Mouse (Mus musculus): ENCODE measurements around the gene Cdc42ep4. TPM values are rescaled to one million over a fixed set of nuclear protein-coding genes. Genes with fewer than 3 reads are reported as not detected.

Gene Cdc42ep4
- polyA plus RNA-seq, 1 experiment from 2014 or later = 37.6 TPM

DNA sequence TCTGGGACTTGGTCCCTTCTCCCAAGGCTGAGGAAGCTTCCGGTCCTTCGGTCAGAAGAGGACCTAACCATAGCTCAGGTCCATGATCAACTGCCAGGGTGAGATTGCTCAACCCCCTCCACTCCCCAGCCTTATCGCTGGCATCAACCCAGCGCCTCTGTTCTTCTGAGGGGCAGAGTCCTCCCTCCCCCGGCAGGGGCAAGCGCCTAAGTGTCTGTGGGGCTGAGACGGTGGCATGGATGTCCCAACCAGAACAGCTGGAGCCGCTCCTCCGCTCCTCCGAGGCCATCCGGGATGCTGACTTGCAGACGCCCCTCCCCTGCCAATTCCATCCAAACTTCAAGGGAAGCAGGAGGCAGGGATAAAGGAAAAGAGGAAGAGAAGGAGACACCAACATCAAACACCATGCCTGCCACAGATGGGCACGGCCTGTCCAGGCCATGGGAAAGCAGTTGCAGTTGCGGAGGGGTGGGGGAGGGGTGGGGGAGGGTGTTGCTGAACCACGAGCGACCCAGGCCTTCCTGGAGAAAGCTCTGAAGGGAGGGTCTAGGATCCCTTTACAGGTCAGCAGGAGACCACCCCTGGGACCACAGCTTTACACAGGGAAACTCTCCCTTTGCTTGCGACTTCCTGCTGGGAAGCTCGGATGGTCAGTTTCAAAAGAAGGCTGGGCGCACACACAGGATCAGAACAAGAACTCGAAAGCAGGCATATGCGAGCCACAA, 2.7 kb downstream of the Cdc42ep4 start:
- in situ Hi-C loops (cut with MboI; ENCODE audit: low pct_unique_long_range_greater_than_20kb) = no loop called here
- DNase-seq (ENCODE audit: low read depth, low spot score) (no peak), ATAC-seq (no peak)
- ChIA-PET POLR2A (interaction anchor here (0.6 to 2.3 kb wide), 2 partner anchors 9 to 40 kb away, joined by 4 to 9 read pairs; partner anchors contain the start of gene Cpsf4l), CTCF (interaction anchor here (1.1 to 3.1 kb wide), 2 partner anchors 17 to 62 kb away, joined by 3 to 14 read pairs; no protein-coding TSS in a partner anchor)
- no peaks in the 10 kb centered on the region for H3K27me3 ChIP-seq
- no peak for TF ChIP-seq CTCF (IDR thresholded peaks at IDR 0.05)

GRCm38 (mm10) chr11:113747725-113748380, 3.8 kb downstream of the Cdc42ep4 start:
- CTCF ChIA-PET = interaction anchor here (2.4 to 3.1 kb wide), 2 partner anchors 63 kb away, joined by 12 to 14 read pairs; no protein-coding TSS in a partner anchor
- TF ChIP-seq CTCF (IDR thresholded peaks at IDR 0.05) = no peak

DNA sequence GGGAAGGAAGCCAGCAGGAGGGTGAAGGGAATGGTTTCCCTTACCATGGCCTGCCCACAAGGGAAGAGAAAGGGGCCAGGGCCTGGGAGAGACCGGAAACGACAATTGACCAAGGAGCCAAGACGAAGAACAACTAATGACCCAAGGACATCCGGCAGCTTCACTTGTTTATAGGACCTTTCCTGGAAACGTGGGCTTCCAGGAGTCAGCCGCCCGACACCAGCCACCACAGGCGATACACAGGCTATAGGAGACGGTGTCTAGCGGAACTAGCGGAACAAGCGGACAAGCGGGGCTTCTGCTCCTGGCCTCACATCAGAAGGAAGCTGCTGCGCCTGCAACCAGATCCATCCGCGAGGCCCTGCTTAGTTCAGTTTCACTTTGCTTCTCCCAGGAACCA, 4.6 kb downstream of the Cdc42ep4 start:
- ChIA-PET CTCF (interaction anchor here (2.4 kb wide), 1 partner anchor 64 kb away, joined by 12 read pairs; no protein-coding TSS in a partner anchor), POLR2A (no interaction called here)
- no peaks in the 10 kb centered on the region for H3K27me3 ChIP-seq
- no peak for TF ChIP-seq CTCF (IDR thresholded peaks at IDR 0.05)
- no peak for ATAC-seq
- in situ Hi-C loops (cut with MboI; ENCODE audit: low pct_unique_long_range_greater_than_20kb) = no loop called here
- no peak for DNase-seq (ENCODE audit: low read depth, low spot score)

More at GRCm38 (mm10) chr11:113747725-113748380, 3.8 kb downstream of the Cdc42ep4 start:
- H3K27me3 ChIP-seq = no peaks in the 10 kb centered on the region
- DNase-seq (ENCODE audit: low read depth, low spot score) (no peak), ATAC-seq (no peak)
- POLR2A ChIA-PET = no interaction called here
- in situ Hi-C loops (cut with MboI; ENCODE audit: low pct_unique_long_range_greater_than_20kb) = no loop called here

- no peak for TF ChIP-seq CTCF (IDR thresholded peaks at IDR 0.05)
- no peak for DNase-seq (ENCODE audit: low read depth, low spot score)
- in situ Hi-C loops (cut with MboI; ENCODE audit: low pct_unique_long_range_greater_than_20kb) = no loop called here
These were observed 5.7 kb downstream of the Cdc42ep4 start for GRCm38 (mm10) chr11:113745961-113746360.

GRCm38 (mm10) chr11:113742998-113743397, 8.7 kb downstream of the Cdc42ep4 start:
- ATAC-seq = no peak
- in situ Hi-C loops (cut with MboI; ENCODE audit: low pct_unique_long_range_greater_than_20kb) = no loop called here

More at GRCm38 (mm10) chr11:113745961-113746360, 5.7 kb downstream of the Cdc42ep4 start:
- no peak for ATAC-seq
- H3K27me3 ChIP-seq = no peaks in the 10 kb centered on the region
- ChIA-PET POLR2A (no interaction called here), CTCF (interaction anchor here (2.4 kb wide), 1 partner anchor 65 kb away, joined by 12 read pairs; no protein-coding TSS in a partner anchor)

DNA sequence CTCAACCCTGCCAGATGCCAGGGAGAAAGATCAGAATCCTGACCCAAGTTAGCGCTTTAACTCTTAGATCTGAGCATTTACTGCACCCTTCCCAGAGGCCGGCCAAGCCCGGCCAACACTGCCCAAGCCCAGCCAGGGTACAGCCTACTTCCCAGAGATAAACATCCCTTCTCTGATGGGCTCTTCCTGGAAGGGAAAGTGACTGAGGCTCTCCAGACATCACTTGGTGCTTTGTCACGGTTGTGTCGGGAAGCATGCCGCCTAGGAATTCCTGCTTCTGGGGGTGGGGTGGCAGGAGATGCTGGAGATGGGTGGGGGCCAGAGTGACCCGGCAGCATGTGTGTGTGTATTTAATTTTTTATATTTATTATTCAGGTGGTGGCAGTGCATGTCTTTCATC, 11.6 kb downstream of the Cdc42ep4 start:
- ATAC-seq (peak; percentile 29), DNase-seq (ENCODE audit: low read depth, low spot score) (no peak)
- ChIA-PET POLR2A (no interaction called here), CTCF (no interaction called here)
- TF ChIP-seq CTCF (IDR thresholded peaks at IDR 0.05) = no peak
- in situ Hi-C loops (cut with MboI; ENCODE audit: low pct_unique_long_range_greater_than_20kb) = no loop called here
- no peaks in the 10 kb centered on the region for H3K27me3 ChIP-seq

More at GRCm38 (mm10) chr11:113742998-113743397, 8.7 kb downstream of the Cdc42ep4 start:
- TF ChIP-seq CTCF (IDR thresholded peaks at IDR 0.05) = no peak
- CTCF ChIA-PET = interaction anchor here (0.9 kb wide), 1 partner anchor 9 kb away, joined by 4 read pairs; the partner anchor contains the start of gene Cdc42ep4
- H3K27me3 ChIP-seq = no peaks in the 10 kb centered on the region
- no peak for DNase-seq (ENCODE audit: low read depth, low spot score)
- POLR2A ChIA-PET = no interaction called here

DNA sequence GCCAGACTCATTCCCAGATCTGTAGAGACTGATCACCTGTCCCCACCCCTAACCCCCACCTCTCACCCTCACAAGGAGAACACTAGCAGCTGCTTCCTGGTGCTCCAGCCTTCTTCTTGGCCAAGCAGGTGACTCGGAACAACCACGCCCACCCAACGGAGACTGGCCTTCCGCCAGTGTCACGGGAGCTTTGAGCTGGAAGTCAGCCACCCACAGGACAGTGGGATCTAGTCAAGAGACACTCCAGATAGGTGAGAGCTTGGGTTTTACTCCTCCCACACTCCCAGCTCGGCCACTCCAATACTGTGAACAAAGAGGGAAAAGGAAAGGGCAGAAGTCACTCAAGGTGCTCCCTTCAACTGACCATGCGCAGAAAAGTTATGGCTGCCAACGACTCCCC, 12.5 kb downstream of the Cdc42ep4 start:
- in situ Hi-C loops (cut with MboI; ENCODE audit: low pct_unique_long_range_greater_than_20kb) = no loop called here
- no peak for ATAC-seq
- POLR2A ChIA-PET = no interaction called here

DNA sequence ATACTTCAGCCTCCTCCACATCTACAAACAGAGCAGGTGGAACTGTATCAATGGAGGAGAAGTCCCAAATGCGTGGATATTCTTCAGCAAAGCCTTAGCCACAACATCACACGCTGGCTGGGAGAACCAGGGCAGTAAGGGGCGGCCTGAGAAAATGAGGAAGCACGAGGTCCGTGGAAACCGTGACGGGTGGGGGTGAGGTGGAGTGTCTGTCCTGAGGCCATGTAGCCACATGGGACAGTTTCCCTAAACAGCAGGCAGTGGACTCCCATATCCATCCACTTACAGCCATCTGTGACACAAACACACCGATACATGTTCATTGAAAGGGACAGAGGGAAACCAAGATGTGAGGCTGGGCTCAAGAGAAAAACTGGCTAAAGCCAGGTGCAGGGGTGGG, 13.8 kb downstream of the Cdc42ep4 start:
- in situ Hi-C loops (cut with MboI; ENCODE audit: low pct_unique_long_range_greater_than_20kb) = no loop called here

More for the DNA sequence above, 12.5 kb downstream of the Cdc42ep4 start:
- DNase-seq (ENCODE audit: low read depth, low spot score) = no peak
- CTCF ChIA-PET = interaction anchor here (0.6 to 1.0 kb wide), 2 partner anchors 25 to 72 kb away, joined by 3 read pairs; no protein-coding TSS in a partner anchor
- no peaks in the 10 kb centered on the region for H3K27me3 ChIP-seq
- TF ChIP-seq CTCF (IDR thresholded peaks at IDR 0.05) = no peak

DNA sequence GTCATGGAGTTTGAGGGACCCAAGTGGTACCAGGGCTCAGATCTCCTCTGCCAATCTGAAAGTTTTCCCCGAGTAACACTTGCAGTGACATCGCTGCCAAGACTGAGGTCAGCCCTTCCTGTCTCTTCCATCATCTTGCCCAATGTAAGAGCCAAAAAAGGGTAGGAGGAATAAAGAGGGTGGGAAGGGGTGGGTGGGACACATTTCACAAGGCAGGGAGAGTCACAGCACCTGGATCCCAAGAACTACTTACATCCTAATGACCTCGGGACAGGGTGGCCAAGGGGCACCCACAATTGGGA, 14.2 kb downstream of the Cdc42ep4 start:
- no peak for TF ChIP-seq CTCF (IDR thresholded peaks at IDR 0.05)
- ChIA-PET POLR2A (no interaction called here), CTCF (no interaction called here)
- DNase-seq (ENCODE audit: low read depth, low spot score) (no peak), ATAC-seq (no peak)
- no peaks in the 10 kb centered on the region for H3K27me3 ChIP-seq
- in situ Hi-C loops (cut with MboI; ENCODE audit: low pct_unique_long_range_greater_than_20kb) = no loop called here

More for the DNA sequence above, 13.8 kb downstream of the Cdc42ep4 start:
- H3K27me3 ChIP-seq = no peaks in the 10 kb centered on the region
- CTCF ChIA-PET = interaction anchor here (1.0 kb wide), 1 partner anchor 24 kb away, joined by 3 read pairs; no protein-coding TSS in a partner anchor
- no peak for TF ChIP-seq CTCF (IDR thresholded peaks at IDR 0.05)
- no peak for DNase-seq (ENCODE audit: low read depth, low spot score)
- POLR2A ChIA-PET = no interaction called here
- ATAC-seq = no peak

DNA sequence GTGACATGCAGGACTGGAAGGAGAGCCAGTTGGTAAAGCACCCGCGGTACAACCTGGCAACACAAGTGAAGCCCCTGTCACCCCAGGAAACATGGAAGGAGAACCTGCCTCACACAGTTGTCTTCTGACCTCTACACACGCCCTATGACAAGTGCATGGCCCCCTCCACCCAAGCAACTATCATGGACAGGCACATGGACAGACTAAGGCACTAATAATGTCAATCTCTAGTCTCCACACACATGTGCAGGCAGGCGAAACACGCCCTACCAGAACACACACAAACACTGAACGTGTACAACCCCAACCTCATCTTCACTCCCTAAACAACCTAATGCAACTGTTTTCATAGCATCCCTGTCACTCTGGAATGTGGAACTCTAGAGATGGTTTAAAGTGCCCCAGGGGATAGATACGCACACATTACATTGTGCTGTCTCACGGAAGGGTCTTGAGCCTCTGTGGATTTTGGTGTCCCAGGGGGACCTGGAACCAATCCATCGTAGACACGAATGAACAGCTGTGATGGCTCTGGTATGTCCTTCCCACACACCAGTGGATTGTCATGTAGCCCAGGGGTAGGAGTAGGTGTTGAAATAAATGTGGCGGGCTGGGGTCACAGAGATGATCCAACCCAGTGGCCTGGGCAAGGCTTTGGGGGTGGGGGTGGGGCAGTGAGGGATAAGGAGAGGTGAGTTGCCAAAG, 14.7 kb downstream of the Cdc42ep4 start:
- no peaks in the 10 kb centered on the region for H3K27me3 ChIP-seq
- in situ Hi-C loops (cut with MboI; ENCODE audit: low pct_unique_long_range_greater_than_20kb) = no loop called here
- no peak for DNase-seq (ENCODE audit: low read depth, low spot score)
- no peak for TF ChIP-seq CTCF (IDR thresholded peaks at IDR 0.05)
- CTCF ChIA-PET = no interaction called here
- POLR2A ChIA-PET = no interaction called here
- no peak for ATAC-seq
